8 mouse cellular contexts compared by ENCODE assay signal in the genomic region with DNA sequence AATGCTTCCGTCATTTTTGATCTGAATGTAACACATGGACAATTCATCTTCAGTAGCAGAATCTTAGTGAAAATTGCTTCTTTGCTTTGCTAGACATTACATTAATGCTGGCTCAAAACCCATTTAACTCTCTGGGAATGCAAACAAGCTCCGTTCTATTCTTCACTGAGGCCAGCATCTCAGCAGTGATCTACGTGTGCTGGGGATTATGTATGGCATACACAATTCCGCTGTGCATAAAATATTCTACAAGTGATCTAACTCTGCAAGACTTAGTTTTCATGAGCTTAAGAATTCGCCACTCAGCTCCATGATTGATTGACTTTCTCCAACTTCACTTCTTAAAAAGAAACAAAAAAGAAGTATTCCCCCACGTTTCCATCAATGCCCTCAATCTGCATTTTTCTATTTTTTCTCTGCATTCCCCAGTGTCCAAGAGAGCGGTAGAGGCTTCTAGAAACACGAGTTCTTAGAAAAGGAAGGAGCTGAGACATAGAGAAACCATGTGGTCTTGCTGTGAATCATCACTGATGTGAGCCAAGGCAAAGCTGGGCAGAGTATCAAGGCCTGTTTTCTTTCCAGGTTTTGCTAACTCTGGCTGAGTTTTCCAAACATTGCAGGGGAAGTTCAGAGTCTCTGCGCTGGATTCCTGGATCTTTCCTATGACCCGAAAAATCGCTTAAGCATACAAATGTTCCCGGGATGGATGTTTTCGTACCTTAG. TPM values are rescaled to one million over a fixed set of nuclear protein-coding genes. Genes with fewer than 3 reads are reported as not detected.
DNase-seq lines count a peak whose midpoint lies in the region; ATAC-seq lines count a peak whose summit lies in the region.

No protein-coding gene starts in this region.

- no peak for ATAC-seq in megakaryocyte, adult 5-6 weeks (ENCODE audit: poor library complexity, severe bottlenecking)

- peak; percentile 97 for DNase-seq in 3T3-L1 (ENCODE audit: low read depth, low spot score)
- peak; percentile 82 for DNase-seq in adrenal gland, adult 2 months
- DNase-seq in fat pad, adult 2 months (ENCODE audit: extremely low read depth, low read depth, low spot score) = peak; percentile 19
- peak; percentile 88 to 89 for DNase-seq in heart, postnatal 10 days
- DNase-seq in layer of hippocampus, postnatal 10 days (ENCODE audit: low spot score in 2 of 2) = peak; percentile 69 to 75
- peak; percentile 44 for DNase-seq in mesoderm, embryonic 11.5 days (ENCODE audit: low read depth, low spot score)
- DNase-seq in spleen, postnatal 10 days (ENCODE audit: low spot score in 2 of 2) = no peak

- intact Hi-C loops in heart, postnatal 10 days (cut with DNase I) = no loop called here

RNA-seq across cellular contexts. Expression of a gene that starts 16.6 kb away (rescaled TPM):
- total RNA-seq in adrenal gland, adult 2 months (2021) = 1 to 10 TPM; 3.9 to 4.1 TPM
- 0.49 TPM in 1 of 2 replicates, not detected in the other for polyA plus RNA-seq in adrenal gland, adult 2 months (2012; rRNA removed)
- total RNA-seq in heart, postnatal 10 days (2021) = 10 to 100 TPM; 27.9 to 29.1 TPM
- 1 to 10 TPM; 3.0 to 3.2 TPM for total RNA-seq in layer of hippocampus, postnatal 10 days (2021)
- not detected in 2 replicates for total RNA-seq in megakaryocyte, adult 5-6 weeks (2015)
- total RNA-seq in megakaryocyte, adult 5-6 weeks (2017) = not detected in 2 replicates

Comparison
In these comparisons a context has a peak if more than half of its experiments do, and no peak if none do; other contexts are left out.
1. DNase-seq: peak in 3T3-L1 (single experiment), adrenal gland, adult 2 months (single experiment), fat pad, adult 2 months (single experiment), heart, postnatal 10 days (2 of 2), layer of hippocampus, postnatal 10 days (2 of 2) and mesoderm, embryonic 11.5 days (single experiment); none in spleen, postnatal 10 days (0 of 2).
2. RNA of a gene that starts 16.6 kb away (total RNA-seq): 27.9 to 29.1 TPM in heart, postnatal 10 days; 3.9 to 4.1 TPM in adrenal gland, adult 2 months, 3.0 to 3.2 TPM in layer of hippocampus, postnatal 10 days and not detected in megakaryocyte, adult 5-6 weeks; every median in the first group is over 4 times any median in the second.